Mouse (Mus musculus) forebrain, embryonic 12.5 days (tissue): ENCODE results near the gene Man2b1. TPM values are rescaled to one million over a fixed set of nuclear protein-coding genes. Genes with fewer than 3 reads are reported as not detected.
A peak's percentile ranks its signal among the peaks of the same experiment; 100 is the strongest.
"Not testable (repeated sequence)": the region's sequence is repeated elsewhere in the genome, so short reads cannot be mapped to it uniquely, and the experiment has no call there.

Source experiments
- ATAC-seq: fragments of 200-750 bp; cut with Nextera tagmentation; 2 replicates; pipeline ENCODE4 v1.8.0; 2017; ENCODE audit warnings: moderate TSS enrichment; ENCODE audit not compliant: low FRiP score
- H3K27ac ChIP-seq: fragments of 300-500 bp; sonication (generic); 2 replicates; pipeline ENCODE4 v1.5.1; 2016; ENCODE audit warnings: mild to moderate bottlenecking
- H3K27me3 ChIP-seq: fragments of 300-500 bp; sonication (generic); 2 replicates; pipeline ENCODE4 v1.6.1; 2016; ENCODE audit warnings: mild to moderate bottlenecking
- H3K36me3 ChIP-seq: fragments of 300-500 bp; sonication (generic); replicated peaks from 2 replicates; pipeline ENCODE4 v1.6.1; 2016; ENCODE audit warnings: mild to moderate bottlenecking
- H3K4me1 ChIP-seq: fragments of 300-500 bp; sonication (generic); 2 replicates; pipeline ENCODE4 v1.6.1; 2016
- H3K4me2 ChIP-seq: fragments of 300-500 bp; sonication (generic); 2 replicates; pipeline ENCODE4 v1.6.1; 2016; ENCODE audit warnings: mild to moderate bottlenecking, moderate library complexity
- H3K4me3 ChIP-seq: fragments of 300-500 bp; sonication (generic); replicated peaks from 2 replicates; pipeline ENCODE4 v1.5.1; 2016; ENCODE audit warnings: mild to moderate bottlenecking
- H3K9ac ChIP-seq: fragments of 300-500 bp; sonication (generic); 2 replicates; pipeline ENCODE4 v1.6.1; 2016; ENCODE audit warnings: mild to moderate bottlenecking
- H3K9me3 ChIP-seq: fragments of 300-500 bp; sonication (generic); 2 replicates; pipeline ENCODE4 v1.6.1; 2016
- WGBS: fragments of 180-500 bp; shearing (Covaris S2); methylation state at CpG from one replicate; pipeline ENCODE4 v1.1.7; 2016; 5-methylcytosine and 5-hydroxymethylcytosine counted together
- polyA plus RNA-seq: library from polyadenylated mRNA; unstranded; fragments of >200 nt; fragmentation: Nextera tagmentation; extraction: Ambion mirVana; gene quantifications from 2 replicates; pipeline ENCODE4 v1.2.1, GENCODE M21; 2016

Man2b1 gene
- polyA plus RNA-seq, 1 experiment from 2014 or later = 17.8 TPM

GRCm38 (mm10) chr8:85076993-85077392 is 6.1 kb upstream of the Man2b1 start:
- Histone ChIP-seq H3K9me3 (no peaks in the 10 kb centered on the region), H3K27me3 (no peaks in the 10 kb centered on the region), H3K4me3 (no peak overlapping the region), H3K9ac (no peak overlapping the region), H3K36me3 (peaks cover 50% of the 10 kb centered on the region), H3K4me2 (no peak overlapping the region), H3K4me1 (peaks cover 32% of the 10 kb centered on the region), H3K27ac (no peak overlapping the region)
- 0% methylated on average over 2 of the region's 2 CpGs for WGBS
- ATAC-seq = no peak

GRCm38 (mm10) chr8:85080214-85080531 is 2.9 kb upstream of the Man2b1 start:
- Histone ChIP-seq H3K27me3 (no peaks in the 10 kb centered on the region), H3K4me1 (peaks cover 41% of the 10 kb centered on the region), H3K36me3 (peaks cover 30% of the 10 kb centered on the region), H3K4me2 (peak overlapping the region; percentile 95), H3K9ac (peak overlapping the region; percentile 80), H3K4me3 (peak overlapping the region; percentile 70), H3K27ac (peak overlapping the region; percentile 60; the same call in 1 of the 2 replicates), H3K9me3 (no peaks in the 10 kb centered on the region)
- 1% methylated on average over 25 of the region's 25 CpGs for WGBS
- no peak for ATAC-seq

GRCm38 (mm10) chr8:85080532-85081215 is 2.4 kb upstream of the Man2b1 start, which contains the start of gene Wdr83os:
Gene Wdr83os (plus strand): TSS chr8:85080740.
- H3K36me3 ChIP-seq = peaks cover 30% of the 10 kb centered on the region
- no peaks in the 10 kb centered on the region for H3K27me3 ChIP-seq
- H3K4me2 ChIP-seq = peak within 1 kb of the TSS; percentile 95
- peak within 1 kb of the TSS; percentile 60 for H3K27ac ChIP-seq
- H3K9me3 ChIP-seq = no peaks in the 10 kb centered on the region
- H3K9ac ChIP-seq = peak within 1 kb of the TSS; percentile 80
- peak within 1 kb of the TSS; percentile 70 for H3K4me3 ChIP-seq
- no peak for ATAC-seq
- WGBS = under 1% methylated on average over 30 of the region's 30 CpGs
- peaks cover 41% of the 10 kb centered on the region for H3K4me1 ChIP-seq

- peak within 1 kb of the TSS; percentile 80 for H3K9ac ChIP-seq
- peaks cover 41% of the 10 kb centered on the region for H3K4me1 ChIP-seq
- H3K27me3 ChIP-seq = no peaks in the 10 kb centered on the region
- H3K4me2 ChIP-seq = peak within 1 kb of the TSS; percentile 95
- peaks cover 27% of the 10 kb centered on the region for H3K36me3 ChIP-seq
- H3K27ac ChIP-seq = peak within 1 kb of the TSS; percentile 60
- peak; percentile 42; the same call in 1 of the 2 replicates for ATAC-seq
- no peaks in the 10 kb centered on the region for H3K9me3 ChIP-seq
- H3K4me3 ChIP-seq = peak within 1 kb of the TSS; percentile 70
- WGBS = 4% methylated on average over 9 of the region's 9 CpGs
These were observed 1.9 kb upstream of the Man2b1 start, which contains the start of gene Wdr83 for GRCm38 (mm10) chr8:85081216-85081555. Gene Wdr83 (minus strand): TSS chr8:85081306.

GRCm38 (mm10) chr8:85082169-85082568 is 901 bp upstream of the Man2b1 start:
- H3K4me1 ChIP-seq = peaks cover 41% of the 10 kb centered on the region
- not testable (repeated sequence) for H3K4me3 ChIP-seq, H3K9me3 ChIP-seq, H3K27ac ChIP-seq, H3K27me3 ChIP-seq, H3K9ac ChIP-seq, H3K4me2 ChIP-seq, ATAC-seq
- 92% methylated on average over 4 of the region's 4 CpGs for WGBS
- H3K36me3 ChIP-seq = peaks cover 28% of the 10 kb centered on the region

GRCm38 (mm10) chr8:85084633-85085032 is 1.6 kb downstream of the Man2b1 start:
- no peak overlapping the region for H3K4me3 ChIP-seq
- peaks cover 37% of the 10 kb centered on the region for H3K4me1 ChIP-seq
- ATAC-seq = no peak
- peaks cover 33% of the 10 kb centered on the region for H3K36me3 ChIP-seq
- no peaks in the 10 kb centered on the region for H3K9me3 ChIP-seq
- H3K27ac ChIP-seq = no peak overlapping the region
- H3K9ac ChIP-seq = no peak overlapping the region
- WGBS = 88% methylated on average over 8 of the region's 8 CpGs
- H3K4me2 ChIP-seq = no peak overlapping the region
- no peaks in the 10 kb centered on the region for H3K27me3 ChIP-seq

- Histone ChIP-seq H3K9ac (no peak overlapping the region), H3K4me3 (no peak overlapping the region), H3K27ac (no peak overlapping the region), H3K36me3 (peaks cover 37% of the 10 kb centered on the region), H3K4me1 (peaks cover 29% of the 10 kb centered on the region), H3K27me3 (no peaks in the 10 kb centered on the region), H3K9me3 (no peaks in the 10 kb centered on the region), H3K4me2 (no peak overlapping the region)
- WGBS = 80% methylated on average over 3 of the region's 3 CpGs
- ATAC-seq = no peak
These were observed 3.2 kb downstream of the Man2b1 start for GRCm38 (mm10) chr8:85086238-85086637.

GRCm38 (mm10) chr8:85088771-85089170 is 5.7 kb downstream of the Man2b1 start:
- peaks cover 50% of the 10 kb centered on the region for H3K36me3 ChIP-seq
- H3K27ac ChIP-seq = no peak overlapping the region
- H3K9ac ChIP-seq = no peak overlapping the region
- peaks cover 6% of the 10 kb centered on the region for H3K4me1 ChIP-seq
- H3K27me3 ChIP-seq = no peaks in the 10 kb centered on the region
- H3K4me2 ChIP-seq = no peak overlapping the region
- no peak for ATAC-seq
- no peaks in the 10 kb centered on the region for H3K9me3 ChIP-seq
- 79% methylated on average over 2 of the region's 2 CpGs for WGBS
- H3K4me3 ChIP-seq = no peak overlapping the region

GRCm38 (mm10) chr8:85090856-85091255 is 7.8 kb downstream of the Man2b1 start:
- WGBS = 91% methylated on average over 11 of the region's 11 CpGs
- Histone ChIP-seq H3K27ac (no peak overlapping the region), H3K36me3 (peaks cover 60% of the 10 kb centered on the region)

GRCm38 (mm10) chr8:85091526-85092090 is 8.5 kb downstream of the Man2b1 start:
- Histone ChIP-seq H3K36me3 (peaks cover 65% of the 10 kb centered on the region), H3K4me2 (no peak overlapping the region), H3K4me1 (no peaks in the 10 kb centered on the region), H3K4me3 (no peak overlapping the region), H3K9ac (no peak overlapping the region), H3K27me3 (no peaks in the 10 kb centered on the region), H3K27ac (no peak overlapping the region), H3K9me3 (no peaks in the 10 kb centered on the region)
- WGBS = 27% methylated on average over 21 of the region's 21 CpGs
- no peak for ATAC-seq

More at GRCm38 (mm10) chr8:85090856-85091255, 7.8 kb downstream of the Man2b1 start:
- no peak overlapping the region for H3K4me2 ChIP-seq
- H3K9ac ChIP-seq = no peak overlapping the region
- H3K4me3 ChIP-seq = no peak overlapping the region
- H3K9me3 ChIP-seq = no peaks in the 10 kb centered on the region
- H3K4me1 ChIP-seq = no peaks in the 10 kb centered on the region
- ATAC-seq = no peak
- no peaks in the 10 kb centered on the region for H3K27me3 ChIP-seq

GRCm38 (mm10) chr8:85095051-85095450 is 12.0 kb downstream of the Man2b1 start:
- no peaks in the 10 kb centered on the region for H3K4me1 ChIP-seq
- no peaks in the 10 kb centered on the region for H3K9me3 ChIP-seq
- peaks cover 63% of the 10 kb centered on the region for H3K36me3 ChIP-seq
- no peaks in the 10 kb centered on the region for H3K27me3 ChIP-seq
- H3K4me2 ChIP-seq = no peak overlapping the region
- no peak overlapping the region for H3K27ac ChIP-seq
- ATAC-seq = no peak
- WGBS = 97% methylated on average over 13 of the region's 13 CpGs
- H3K4me3 ChIP-seq = no peak overlapping the region
- no peak overlapping the region for H3K9ac ChIP-seq

- no peak overlapping the region for H3K27ac ChIP-seq
- H3K4me1 ChIP-seq = no peaks in the 10 kb centered on the region
- H3K4me2 ChIP-seq = no peak overlapping the region
- H3K27me3 ChIP-seq = no peaks in the 10 kb centered on the region
- peaks cover 63% of the 10 kb centered on the region for H3K36me3 ChIP-seq
- ATAC-seq = no peak
- no peak overlapping the region for H3K4me3 ChIP-seq
- 90% methylated on average over 7 of the region's 7 CpGs for WGBS
- no peaks in the 10 kb centered on the region for H3K9me3 ChIP-seq
- H3K9ac ChIP-seq = no peak overlapping the region
These were observed 12.5 kb downstream of the Man2b1 start for GRCm38 (mm10) chr8:85095566-85095965.

GRCm38 (mm10) chr8:85096196-85096595 is 13.1 kb downstream of the Man2b1 start:
- ATAC-seq = no peak
- no peaks in the 10 kb centered on the region for H3K4me1 ChIP-seq
- H3K4me3 ChIP-seq = no peak overlapping the region
- no peak overlapping the region for H3K9ac ChIP-seq
- peaks cover 60% of the 10 kb centered on the region for H3K36me3 ChIP-seq
- no peaks in the 10 kb centered on the region for H3K27me3 ChIP-seq
- WGBS = 94% methylated on average over 16 of the region's 16 CpGs
- no peaks in the 10 kb centered on the region for H3K9me3 ChIP-seq
- no peak overlapping the region for H3K4me2 ChIP-seq
- no peak overlapping the region for H3K27ac ChIP-seq
